Mouse (Mus musculus) midbrain, embryonic 12.5 days (tissue): ENCODE measurements around the gene Fbxo21. TPM values are rescaled to one million over a fixed set of nuclear protein-coding genes. Genes with fewer than 3 reads are reported as not detected.

ENCODE experiments used
- ATAC-seq: fragments of 200-750 bp; cut with Nextera tagmentation; 2 replicates; pipeline ENCODE4 v1.8.0; 2017; ENCODE audit warnings: low read depth, moderate TSS enrichment, moderate library complexity; ENCODE audit not compliant: low FRiP score
- H3K27ac ChIP-seq: fragments of 300-500 bp; sonication (generic); replicated peaks from 2 replicates; pipeline ENCODE4 v1.5.1; 2016; ENCODE audit warnings: mild to moderate bottlenecking
- H3K27me3 ChIP-seq: fragments of 300-500 bp; sonication (generic); 2 replicates; pipeline ENCODE4 v1.6.1; 2016; ENCODE audit warnings: mild to moderate bottlenecking
- H3K36me3 ChIP-seq: fragments of 300-500 bp; sonication (generic); 2 replicates; pipeline ENCODE4 v1.6.1; 2016
- H3K4me1 ChIP-seq: fragments of 300-500 bp; sonication (generic); 2 replicates; pipeline ENCODE4 v1.6.1; 2016
- H3K4me2 ChIP-seq: fragments of 300-500 bp; sonication (generic); replicated peaks from 2 replicates; pipeline ENCODE4 v1.6.1; 2016; ENCODE audit warnings: mild to moderate bottlenecking, moderate library complexity
- H3K4me3 ChIP-seq: fragments of 300-500 bp; sonication (generic); 2 replicates; pipeline ENCODE4 v1.5.1; 2016; ENCODE audit warnings: mild to moderate bottlenecking
- H3K9ac ChIP-seq: fragments of 300-500 bp; sonication (generic); replicated peaks from 2 replicates; pipeline ENCODE4 v1.6.1; 2016; ENCODE audit warnings: mild to moderate bottlenecking, moderate library complexity
- H3K9me3 ChIP-seq: fragments of 300-500 bp; sonication (generic); 2 replicates; pipeline ENCODE4 v1.6.1; 2016; ENCODE audit warnings: mild to moderate bottlenecking
- WGBS: fragments of 180-500 bp; shearing (Covaris S2); methylation state at CpG from one replicate; pipeline ENCODE4 v1.1.7; 2016; 5-methylcytosine and 5-hydroxymethylcytosine counted together
- polyA plus RNA-seq: library from polyadenylated mRNA; unstranded; fragments of >200 nt; fragmentation: Nextera tagmentation; extraction: Ambion mirVana; gene quantifications from 2 replicates; pipeline ENCODE4 v1.2.1, GENCODE M21; 2016

Fbxo21 gene
- polyA plus RNA-seq, 1 experiment from 2014 or later, result 153 TPM

GRCm38 (mm10) chr5:118036888-118037797 is 60.6 kb downstream of the Fbxo21 start:
- WGBS, result 44% methylated on average over 25 of the region's 25 CpGs
- H3K4me2 ChIP-seq, result peak overlapping the region; percentile 40
- no peaks in the 10 kb centered on the region for H3K36me3 ChIP-seq
- H3K9me3 ChIP-seq, result peaks cover 3% of the 10 kb centered on the region; the same call in 1 of the 2 replicates
- peak; percentile 45; the same call in 1 of the 2 replicates for ATAC-seq
- peak overlapping the region; percentile 9; the same call in 1 of the 2 replicates for H3K4me3 ChIP-seq
- peak overlapping the region; percentile 24; the same call in 1 of the 2 replicates for H3K9ac ChIP-seq
- peaks cover 25% of the 10 kb centered on the region for H3K4me1 ChIP-seq
- peaks cover 8% of the 10 kb centered on the region; the same call in 1 of the 2 replicates for H3K27me3 ChIP-seq
- peak overlapping the region; percentile 63 for H3K27ac ChIP-seq

DNA sequence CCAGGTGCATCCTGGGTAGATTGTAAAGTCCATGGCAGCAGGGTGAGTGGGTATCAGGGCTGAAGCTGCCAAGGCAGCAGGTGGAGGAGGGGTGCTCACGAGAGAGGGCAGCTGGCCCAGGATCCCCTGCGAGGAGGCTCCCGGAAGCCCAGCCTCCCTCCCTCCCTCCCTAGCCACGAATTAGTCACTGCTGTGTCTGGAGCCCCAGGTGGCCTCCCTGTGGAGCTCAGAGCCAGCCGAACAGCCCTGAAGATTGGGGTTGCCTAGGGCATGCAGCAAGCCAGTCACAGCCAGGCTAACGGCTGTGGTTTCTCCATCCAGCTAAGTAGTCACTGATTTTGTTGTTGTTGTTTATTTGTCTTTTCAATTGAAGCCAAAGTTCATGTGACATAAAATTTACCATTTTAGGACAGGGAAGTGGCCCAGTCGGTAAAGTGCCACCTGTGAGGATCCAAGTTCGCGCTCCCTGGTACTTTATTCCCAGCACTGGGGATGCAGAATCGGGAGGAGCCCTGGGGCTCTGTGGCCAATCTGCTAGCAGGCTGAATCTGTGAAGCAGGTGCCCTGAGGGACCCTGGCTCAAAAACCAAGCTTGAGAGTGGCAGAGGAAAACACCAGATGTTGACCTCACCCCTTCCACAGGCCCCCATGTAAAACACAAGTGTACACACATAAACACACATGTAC is 61.4 kb downstream of the Fbxo21 start:
- H3K9ac ChIP-seq, result no peak overlapping the region; the same call in 1 of the 2 replicates
- no peaks in the 10 kb centered on the region for H3K36me3 ChIP-seq
- H3K27me3 ChIP-seq, result peaks cover 8% of the 10 kb centered on the region; the same call in 1 of the 2 replicates
- WGBS, result 15% methylated on average over 10 of the region's 10 CpGs
- no peak overlapping the region for H3K4me3 ChIP-seq
- H3K4me1 ChIP-seq, result peaks cover 25% of the 10 kb centered on the region
- ATAC-seq, result peak; percentile 88
- peaks cover 3% of the 10 kb centered on the region; the same call in 1 of the 2 replicates for H3K9me3 ChIP-seq
- peak overlapping the region; percentile 40 for H3K4me2 ChIP-seq
- peak overlapping the region; percentile 63 for H3K27ac ChIP-seq

GRCm38 (mm10) chr5:118039241-118039668 is 62.7 kb downstream of the Fbxo21 start:
- Histone ChIP-seq H3K9ac (no peak overlapping the region), H3K36me3 (no peaks in the 10 kb centered on the region), H3K27me3 (peaks cover 8% of the 10 kb centered on the region; the same call in 1 of the 2 replicates), H3K4me3 (no peak overlapping the region), H3K9me3 (peaks cover 3% of the 10 kb centered on the region; the same call in 1 of the 2 replicates), H3K4me2 (no peak overlapping the region), H3K4me1 (peaks cover 22% of the 10 kb centered on the region), H3K27ac (no peak overlapping the region)
- 18% methylated on average over 12 of the region's 12 CpGs for WGBS
- ATAC-seq, result no peak

GRCm38 (mm10) chr5:118042599-118042998 is 66.1 kb downstream of the Fbxo21 start:
- Histone ChIP-seq H3K27me3 (no peaks in the 10 kb centered on the region), H3K4me2 (no peak overlapping the region), H3K9me3 (no peaks in the 10 kb centered on the region), H3K27ac (no peak overlapping the region), H3K4me1 (peaks cover 17% of the 10 kb centered on the region), H3K9ac (no peak overlapping the region), H3K4me3 (no peak overlapping the region), H3K36me3 (no peaks in the 10 kb centered on the region)
- ATAC-seq, result no peak
- 94% methylated on average over 6 of the region's 6 CpGs for WGBS

- no peak for ATAC-seq
- WGBS, result 86% methylated on average over 4 of the region's 4 CpGs
These were observed 67.2 kb downstream of the Fbxo21 start for GRCm38 (mm10) chr5:118043761-118044160.

DNA sequence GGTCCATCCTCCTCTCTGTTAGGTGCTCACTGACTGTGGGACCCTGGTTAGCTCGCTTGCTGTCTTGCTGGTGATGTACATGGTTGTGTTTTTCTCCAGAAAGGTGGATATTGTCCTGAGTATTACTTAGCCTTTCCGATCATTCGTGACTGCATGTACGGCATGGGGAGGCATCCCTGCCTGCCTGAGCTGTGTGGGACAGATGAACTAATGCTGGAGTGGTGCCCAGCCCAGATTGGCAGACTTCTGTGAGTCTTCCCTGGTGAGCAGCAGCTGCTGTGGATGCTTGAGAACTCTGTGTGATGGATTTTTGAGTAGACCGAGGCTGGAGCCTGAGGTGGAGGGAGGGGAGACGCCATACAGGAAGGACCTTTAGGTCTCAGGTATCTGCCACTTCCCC is 68.4 kb downstream of the Fbxo21 start:
- H3K9ac ChIP-seq, result no peak overlapping the region
- 86% methylated on average over 6 of the region's 6 CpGs for WGBS
- H3K27me3 ChIP-seq, result no peaks in the 10 kb centered on the region
- H3K4me1 ChIP-seq, result no peaks in the 10 kb centered on the region
- H3K27ac ChIP-seq, result no peak overlapping the region
- H3K9me3 ChIP-seq, result no peaks in the 10 kb centered on the region
- no peak overlapping the region for H3K4me3 ChIP-seq
- H3K36me3 ChIP-seq, result no peaks in the 10 kb centered on the region
- H3K4me2 ChIP-seq, result no peak overlapping the region
- no peak for ATAC-seq

More at GRCm38 (mm10) chr5:118043761-118044160, 67.2 kb downstream of the Fbxo21 start:
- no peaks in the 10 kb centered on the region for H3K36me3 ChIP-seq
- H3K4me3 ChIP-seq, result no peak overlapping the region
- peaks cover 7% of the 10 kb centered on the region; the same call in 1 of the 2 replicates for H3K4me1 ChIP-seq
- no peak overlapping the region for H3K4me2 ChIP-seq
- no peak overlapping the region for H3K9ac ChIP-seq
- H3K9me3 ChIP-seq, result no peaks in the 10 kb centered on the region
- no peaks in the 10 kb centered on the region for H3K27me3 ChIP-seq
- no peak overlapping the region for H3K27ac ChIP-seq

GRCm38 (mm10) chr5:118045385-118045784 is 68.9 kb downstream of the Fbxo21 start:
- Histone ChIP-seq H3K27me3 (no peaks in the 10 kb centered on the region), H3K9me3 (no peaks in the 10 kb centered on the region), H3K4me3 (no peak overlapping the region), H3K4me1 (no peaks in the 10 kb centered on the region), H3K9ac (no peak overlapping the region), H3K4me2 (no peak overlapping the region), H3K36me3 (no peaks in the 10 kb centered on the region), H3K27ac (no peak overlapping the region)
- 94% methylated on average over 9 of the region's 9 CpGs for WGBS
- ATAC-seq, result no peak

GRCm38 (mm10) chr5:118047091-118047757 is 70.7 kb downstream of the Fbxo21 start:
- no peaks in the 10 kb centered on the region for H3K36me3 ChIP-seq
- no peak for ATAC-seq
- no peak overlapping the region for H3K9ac ChIP-seq
- H3K27me3 ChIP-seq, result no peaks in the 10 kb centered on the region
- no peak overlapping the region for H3K4me2 ChIP-seq
- H3K9me3 ChIP-seq, result no peaks in the 10 kb centered on the region
- H3K4me3 ChIP-seq, result no peak overlapping the region
- 90% methylated on average over 14 of the region's 14 CpGs for WGBS
- no peak overlapping the region for H3K27ac ChIP-seq
- no peaks in the 10 kb centered on the region for H3K4me1 ChIP-seq

GRCm38 (mm10) chr5:118048412-118048811 is 71.9 kb downstream of the Fbxo21 start:
- WGBS, result 91% methylated on average over 4 of the region's 4 CpGs
- H3K9me3 ChIP-seq, result no peaks in the 10 kb centered on the region
- H3K27me3 ChIP-seq, result no peaks in the 10 kb centered on the region
- H3K4me3 ChIP-seq, result no peak overlapping the region
- no peak overlapping the region for H3K4me2 ChIP-seq
- no peak for ATAC-seq
- no peaks in the 10 kb centered on the region for H3K4me1 ChIP-seq
- no peak overlapping the region for H3K9ac ChIP-seq
- no peaks in the 10 kb centered on the region for H3K36me3 ChIP-seq
- no peak overlapping the region for H3K27ac ChIP-seq

DNA sequence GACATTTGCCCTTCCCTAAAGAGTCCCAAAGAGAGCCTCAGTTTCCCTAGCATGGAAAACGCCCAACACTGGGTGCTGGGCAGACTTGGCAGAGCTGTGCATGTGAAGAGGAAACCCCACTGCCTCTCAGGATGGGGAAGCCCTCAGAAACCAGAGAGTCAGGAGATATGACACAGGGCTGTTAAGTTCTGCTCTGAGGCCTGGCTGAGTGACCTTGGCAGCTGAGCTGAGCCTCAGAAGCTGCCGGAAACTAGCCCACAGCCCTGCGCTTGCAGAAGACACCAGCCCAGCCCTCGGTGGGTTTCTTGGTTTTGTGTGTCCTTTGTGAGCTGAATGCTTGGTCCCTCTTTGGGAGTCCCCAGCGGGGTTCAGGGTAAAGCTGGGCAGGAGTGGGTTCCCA is 72.4 kb downstream of the Fbxo21 start:
- WGBS, result 85% methylated on average over 5 of the region's 5 CpGs

DNA sequence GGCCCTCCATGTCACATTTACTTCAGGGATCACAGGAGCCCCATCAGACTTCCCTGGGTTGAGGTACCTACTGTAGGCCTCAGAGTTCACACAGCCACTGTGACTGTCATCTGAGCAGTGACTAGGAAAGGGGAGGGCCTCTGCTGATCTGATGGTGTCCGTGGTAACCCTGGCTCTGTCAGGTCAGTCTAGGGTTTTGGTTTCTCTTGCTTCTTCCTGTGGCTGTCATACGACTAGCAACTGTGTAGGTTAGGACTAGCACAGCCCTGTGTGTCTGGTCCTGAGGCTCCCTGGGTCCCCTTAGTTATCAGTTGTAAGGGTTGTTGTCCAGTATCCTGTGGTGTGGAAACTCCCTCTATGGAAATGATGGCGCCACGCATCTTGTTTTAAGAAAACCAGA is 74.2 kb downstream of the Fbxo21 start:
- no peak overlapping the region for H3K4me2 ChIP-seq
- H3K27me3 ChIP-seq, result no peaks in the 10 kb centered on the region
- no peaks in the 10 kb centered on the region for H3K4me1 ChIP-seq
- no peak overlapping the region for H3K4me3 ChIP-seq
- no peak for ATAC-seq
- H3K9ac ChIP-seq, result no peak overlapping the region
- H3K9me3 ChIP-seq, result no peaks in the 10 kb centered on the region
- H3K27ac ChIP-seq, result no peak overlapping the region
- WGBS, result 84% methylated on average over 4 of the region's 4 CpGs
- H3K36me3 ChIP-seq, result no peaks in the 10 kb centered on the region

More for the DNA sequence above, 72.4 kb downstream of the Fbxo21 start:
- H3K4me2 ChIP-seq, result no peak overlapping the region
- H3K36me3 ChIP-seq, result no peaks in the 10 kb centered on the region
- no peaks in the 10 kb centered on the region for H3K27me3 ChIP-seq
- no peak overlapping the region for H3K4me3 ChIP-seq
- no peaks in the 10 kb centered on the region for H3K9me3 ChIP-seq
- no peak overlapping the region for H3K9ac ChIP-seq
- no peaks in the 10 kb centered on the region for H3K4me1 ChIP-seq
- H3K27ac ChIP-seq, result no peak overlapping the region
- no peak for ATAC-seq
